Mouse (Mus musculus) spleen, postnatal 0 days (tissue): ENCODE results near the gene Mgat3. TPM values are rescaled to one million over a fixed set of nuclear protein-coding genes. Genes with fewer than 3 reads are reported as not detected.

Source experiments
- polyA plus RNA-seq: library from polyadenylated mRNA; unstranded; fragments of >200 nt; fragmentation: Nextera tagmentation; extraction: Ambion mirVana; gene quantifications from 2 replicates; pipeline ENCODE4 v1.2.1, GENCODE M21; 2015

Gene Mgat3
- polyA plus RNA-seq, result 0.53 and 1.0 TPM in 2 replicates

GRCm38 (mm10) chr15:80173001-80173771 lies at the start of gene Mgat3:
TSS of gene Mgat3 (plus strand) at chr15:80173721.

GRCm38 (mm10) chr15:80132993-80133586 lies 40.4 kb upstream of the Mgat3 start, which contains the start of gene Tab1:
TSS of gene Tab1 (plus strand) at chr15:80133127.

GRCm38 (mm10) chr15:80233733-80234509 lies 60.4 kb downstream of the Mgat3 start, which contains the start of gene Mief1:
TSS of gene Mief1 (plus strand) at chr15:80234018.

GRCm38 (mm10) chr15:80235535-80235934 lies 62.0 kb downstream of the Mgat3 start, which contains the start of gene AC140267.1:
TSS of gene AC140267.1 (plus strand) at chr15:80235835.

DNA sequence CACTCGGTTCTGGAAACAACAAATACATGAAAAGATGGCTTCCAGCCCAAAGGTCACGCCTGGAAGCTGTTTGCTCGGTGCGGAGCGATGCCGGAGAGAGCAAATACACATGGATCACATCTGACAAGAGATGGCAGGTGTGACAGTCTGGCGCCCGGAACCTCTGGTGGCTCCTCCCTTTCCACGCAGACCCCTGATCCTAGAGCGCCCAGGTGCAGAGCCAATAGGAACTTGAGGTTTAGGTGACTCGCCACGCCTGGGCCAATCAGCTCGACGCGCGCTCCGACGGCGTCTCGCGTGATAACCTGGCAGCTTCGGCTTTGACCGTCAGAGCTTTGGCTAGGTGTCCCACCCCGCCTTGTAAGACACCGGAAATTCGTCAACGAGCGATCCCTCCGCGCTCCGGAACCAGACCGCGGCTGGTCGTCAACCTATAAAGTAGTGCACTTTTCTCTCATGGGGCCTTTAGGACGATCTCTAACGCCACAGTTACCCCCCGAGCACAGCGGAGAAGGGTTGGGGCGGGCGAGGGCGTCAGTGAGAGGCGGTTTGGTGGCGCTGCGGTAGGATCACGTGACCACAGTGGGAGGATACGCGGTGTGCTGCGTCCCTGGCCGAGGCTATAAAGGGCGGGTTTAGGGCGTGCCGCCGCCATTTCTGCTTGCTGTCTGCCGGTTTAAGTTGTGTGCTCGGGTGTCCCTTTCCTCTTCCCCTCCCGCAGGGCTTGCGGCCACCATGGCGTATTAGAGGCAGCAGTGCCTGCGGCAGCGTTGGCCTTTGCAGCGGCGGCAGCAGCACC lies 81.5 kb downstream of the Mgat3 start, which contains the start of gene Atf4:
Gene Atf4, plus strand, starts transcription at position 338 of the 799 bp plus-strand sequence.

GRCm38 (mm10) chr15:80263610-80264575 lies 90.4 kb downstream of the Mgat3 start, which contains the start of gene Rps19bp1:
TSS of gene Rps19bp1 (minus strand) at chr15:80264315.

Other genes starting within 250 kb of the Mgat3 start
- gene Cbx7, start 202.6 kb upstream of the Mgat3 start, polyA plus RNA-seq, result 3.6 and 4.0 TPM in 2 replicates
- 1.6 and 1.9 TPM in 2 replicates for gene Pdgfb, start 158.7 kb upstream of the Mgat3 start, polyA plus RNA-seq
- 33.7 and 42.0 TPM in 2 replicates for gene Syngr1, start 82.4 kb upstream of the Mgat3 start, polyA plus RNA-seq
- gene Rpl3, start 81.9 kb upstream of the Mgat3 start, polyA plus RNA-seq, result 779 and 800 TPM in 2 replicates
- 20.0 and 20.1 TPM in 2 replicates for gene Tab1, start 40.6 kb upstream of the Mgat3 start, polyA plus RNA-seq
- 14.6 and 16.2 TPM in 2 replicates for gene Mief1, start 60.3 kb downstream of the Mgat3 start, polyA plus RNA-seq
- gene AC140267.1, start 62.1 kb downstream of the Mgat3 start, polyA plus RNA-seq, result not detected in 2 replicates
- gene Atf4, start 81.5 kb downstream of the Mgat3 start, polyA plus RNA-seq, result 105 and 114 TPM in 2 replicates
- gene Rps19bp1, start 90.6 kb downstream of the Mgat3 start, polyA plus RNA-seq, result 34.9 and 36.8 TPM in 2 replicates
- gene Cacna1i, start 113.5 kb downstream of the Mgat3 start, polyA plus RNA-seq, result 0.05 and 0.06 TPM in 2 replicates